Mouse (Mus musculus): Measurements from ENCODE around the gene Timp2. TPM values are rescaled to one million over a fixed set of nuclear protein-coding genes. Genes with fewer than 3 reads are reported as not detected.

Gene Timp2
- polyA plus RNA-seq (2012; ENCODE audit: insufficient read depth, insufficient read length, missing spikeins) = 244 and 247 TPM in 2 replicates

- Histone ChIP-seq H3K27ac (ENCODE audit: insufficient read depth, low read depth, low read length) (peak within 1 kb of the TSS; percentile 66), H3K4me3 (ENCODE audit: insufficient read depth, low read length) (peak within 1 kb of the TSS; percentile 77), H3K4me1 (ENCODE audit: control insufficient read depth, insufficient read depth, low read length) (peaks cover 47% of the 10 kb centered on the region)
- TF ChIP-seq POLR2A (IDR thresholded peaks at IDR 0.05; ENCODE audit: borderline replicate concordance, low read depth, low read length) = no peak
- no peak for TF ChIP-seq CTCF (IDR thresholded peaks at IDR 0.05; ENCODE audit: low read depth, low read length)
Observed at GRCm38 (mm10) chr11:118355640-118356039, at the start of gene Timp2. Timp2 (minus strand) TSS chr11:118355740.

DNA sequence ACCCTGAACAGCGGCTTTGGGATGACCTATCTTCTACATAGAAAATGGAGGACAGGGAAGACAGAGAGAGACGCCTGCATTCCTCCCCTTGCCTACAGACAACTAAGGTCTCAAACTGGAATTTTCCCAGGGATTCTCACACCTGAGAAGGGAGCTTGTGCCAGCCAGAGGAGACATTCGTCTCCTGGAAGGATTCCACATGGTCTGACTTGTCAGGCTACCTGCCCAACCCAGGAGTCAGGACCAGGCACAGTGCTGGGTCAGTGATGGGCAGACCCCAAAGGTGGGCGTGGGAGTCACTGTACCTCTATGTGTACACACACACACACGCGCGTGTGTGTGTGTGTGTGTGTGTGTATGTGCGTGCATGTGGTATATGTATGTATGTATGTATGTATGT, 49.8 kb upstream of the Timp2 start:
- TF ChIP-seq CTCF (IDR thresholded peaks at IDR 0.05; ENCODE audit: low read depth, low read length) = no peak
- no peak for TF ChIP-seq POLR2A (IDR thresholded peaks at IDR 0.05; ENCODE audit: borderline replicate concordance, low read depth, low read length)
- H3K27ac ChIP-seq (ENCODE audit: insufficient read depth, low read depth, low read length) = no peak overlapping the region
- no peak overlapping the region for H3K4me3 ChIP-seq (ENCODE audit: insufficient read depth, low read length)
- H3K4me1 ChIP-seq (ENCODE audit: control insufficient read depth, insufficient read depth, low read length) = peaks cover 30% of the 10 kb centered on the region

GRCm38 (mm10) chr11:118403951-118404899, 48.7 kb upstream of the Timp2 start:
- no peak overlapping the region; the same call in 1 of the 2 replicates for H3K27ac ChIP-seq (ENCODE audit: insufficient read depth, low read depth, low read length)
- no peak overlapping the region for H3K4me3 ChIP-seq (ENCODE audit: insufficient read depth, low read length)
- TF ChIP-seq CTCF (IDR thresholded peaks at IDR 0.05; ENCODE audit: low read depth, low read length) = no peak
- TF ChIP-seq POLR2A (IDR thresholded peaks at IDR 0.05; ENCODE audit: borderline replicate concordance, low read depth, low read length) = no peak
- peaks cover 38% of the 10 kb centered on the region for H3K4me1 ChIP-seq (ENCODE audit: control insufficient read depth, insufficient read depth, low read length)

DNA sequence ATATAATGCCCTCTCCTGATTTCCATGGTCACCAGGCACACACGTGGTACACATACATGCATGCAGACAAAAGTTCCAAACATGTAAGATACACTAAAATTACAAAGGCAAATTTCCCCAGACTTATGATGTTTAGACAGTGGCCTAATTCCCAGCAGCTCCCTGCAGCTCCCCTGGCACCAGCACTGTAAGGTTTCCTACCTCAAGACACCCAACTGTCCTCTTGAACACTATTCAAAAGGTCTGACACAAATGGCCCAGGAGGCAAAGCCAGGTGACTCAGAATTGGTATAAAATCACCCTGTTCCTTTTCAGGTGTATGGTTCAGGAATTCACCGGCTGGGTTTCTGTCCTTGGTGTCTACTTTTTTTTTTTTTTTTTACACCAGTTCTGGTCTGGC, 47.6 kb upstream of the Timp2 start:
- H3K27ac ChIP-seq (ENCODE audit: insufficient read depth, low read depth, low read length) = no peak overlapping the region
- no peak overlapping the region for H3K4me3 ChIP-seq (ENCODE audit: insufficient read depth, low read length)
- TF ChIP-seq CTCF (IDR thresholded peaks at IDR 0.05; ENCODE audit: low read depth, low read length) = no peak
- TF ChIP-seq POLR2A (IDR thresholded peaks at IDR 0.05; ENCODE audit: borderline replicate concordance, low read depth, low read length) = no peak
- H3K4me1 ChIP-seq (ENCODE audit: control insufficient read depth, insufficient read depth, low read length) = peaks cover 38% of the 10 kb centered on the region

GRCm38 (mm10) chr11:118401760-118402280, 46.3 kb upstream of the Timp2 start, which contains the start of gene Lgals3bp:
Lgals3bp (minus strand) TSS chr11:118402092.
- H3K4me3 ChIP-seq (ENCODE audit: insufficient read depth, low read length) = peak within 1 kb of the TSS; percentile 80
- no peak for TF ChIP-seq POLR2A (IDR thresholded peaks at IDR 0.05; ENCODE audit: borderline replicate concordance, low read depth, low read length)
- no peak for TF ChIP-seq CTCF (IDR thresholded peaks at IDR 0.05; ENCODE audit: low read depth, low read length)
- peak within 1 kb of the TSS; percentile 87 for H3K27ac ChIP-seq (ENCODE audit: insufficient read depth, low read depth, low read length)
- peaks cover 38% of the 10 kb centered on the region for H3K4me1 ChIP-seq (ENCODE audit: control insufficient read depth, insufficient read depth, low read length)

- Histone ChIP-seq H3K27ac (ENCODE audit: insufficient read depth, low read depth, low read length) (peak overlapping the region; percentile 87), H3K4me1 (ENCODE audit: control insufficient read depth, insufficient read depth, low read length) (peaks cover 38% of the 10 kb centered on the region), H3K4me3 (ENCODE audit: insufficient read depth, low read length) (peak overlapping the region; percentile 80)
- no peak for TF ChIP-seq CTCF (IDR thresholded peaks at IDR 0.05; ENCODE audit: low read depth, low read length)
- TF ChIP-seq POLR2A (IDR thresholded peaks at IDR 0.05; ENCODE audit: borderline replicate concordance, low read depth, low read length) = no peak
Observed at GRCm38 (mm10) chr11:118401195-118401594, 45.7 kb upstream of the Timp2 start.

- TF ChIP-seq CTCF (IDR thresholded peaks at IDR 0.05; ENCODE audit: low read depth, low read length) = no peak
- TF ChIP-seq POLR2A (IDR thresholded peaks at IDR 0.05; ENCODE audit: borderline replicate concordance, low read depth, low read length) = no peak
- Histone ChIP-seq H3K4me3 (ENCODE audit: insufficient read depth, low read length) (peak overlapping the region; percentile 80), H3K4me1 (ENCODE audit: control insufficient read depth, insufficient read depth, low read length) (peaks cover 38% of the 10 kb centered on the region), H3K27ac (ENCODE audit: insufficient read depth, low read depth, low read length) (peak overlapping the region; percentile 87)
Observed at GRCm38 (mm10) chr11:118400566-118400936, 45.0 kb upstream of the Timp2 start.

- H3K27ac ChIP-seq (ENCODE audit: insufficient read depth, low read depth, low read length) = no peak overlapping the region
- peak overlapping the region; percentile 80 for H3K4me3 ChIP-seq (ENCODE audit: insufficient read depth, low read length)
- TF ChIP-seq CTCF (IDR thresholded peaks at IDR 0.05; ENCODE audit: low read depth, low read length) (no peak), POLR2A (IDR thresholded peaks at IDR 0.05; ENCODE audit: borderline replicate concordance, low read depth, low read length) (no peak)
- peaks cover 34% of the 10 kb centered on the region for H3K4me1 ChIP-seq (ENCODE audit: control insufficient read depth, insufficient read depth, low read length)
Observed at GRCm38 (mm10) chr11:118399891-118400565, 44.5 kb upstream of the Timp2 start.

DNA sequence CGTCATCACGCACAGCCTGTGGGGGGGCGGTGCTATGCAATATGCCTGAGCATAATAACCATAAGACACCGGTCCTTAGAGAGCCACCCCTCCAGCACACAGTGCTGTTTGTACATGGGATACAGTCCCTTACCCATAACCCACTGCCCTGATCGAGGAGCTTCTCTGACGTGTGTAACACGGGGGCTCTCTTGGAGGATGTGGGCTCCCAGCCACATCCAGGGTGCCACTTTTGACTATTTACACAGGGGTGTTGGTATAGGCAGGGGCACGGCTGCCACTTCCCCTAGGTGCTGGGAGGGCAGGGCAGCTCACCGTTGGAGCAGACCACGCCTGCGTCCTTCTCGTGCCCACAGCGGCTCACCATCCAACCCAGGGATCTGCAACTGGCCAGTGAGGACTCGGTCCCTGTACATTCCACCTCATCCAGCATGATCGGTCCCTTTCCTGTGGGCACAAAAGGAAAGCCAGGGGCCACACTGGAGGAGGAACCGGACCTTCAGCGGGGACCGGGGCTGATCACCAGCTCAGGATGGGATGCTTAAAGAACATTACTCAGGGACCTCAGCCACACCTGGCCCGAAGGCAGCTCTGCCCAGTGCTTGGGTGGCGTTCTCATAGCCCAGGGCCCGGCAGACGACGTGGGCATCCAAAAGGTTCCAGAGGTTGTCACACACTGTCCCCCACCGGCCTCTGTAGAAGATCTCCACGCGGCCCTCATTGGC, 42.4 kb upstream of the Timp2 start:
- no peak overlapping the region for H3K27ac ChIP-seq (ENCODE audit: insufficient read depth, low read depth, low read length)
- TF ChIP-seq POLR2A (IDR thresholded peaks at IDR 0.05; ENCODE audit: borderline replicate concordance, low read depth, low read length) = no peak
- no peak for TF ChIP-seq CTCF (IDR thresholded peaks at IDR 0.05; ENCODE audit: low read depth, low read length)
- no peak overlapping the region for H3K4me3 ChIP-seq (ENCODE audit: insufficient read depth, low read length)
- H3K4me1 ChIP-seq (ENCODE audit: control insufficient read depth, insufficient read depth, low read length) = peaks cover 17% of the 10 kb centered on the region

Measured in bone marrow macrophage, adult 2 months (primary cell).